Mouse (Mus musculus) kidney, postnatal 10 days (tissue): ENCODE data around the gene Tmem235.

Experiments used
- DNase-seq: peaks from one replicate; pipeline ENCODE4 v3.0.0; 2021; ENCODE audit warnings: mixed read lengths

Gene Tmem235

DNA sequence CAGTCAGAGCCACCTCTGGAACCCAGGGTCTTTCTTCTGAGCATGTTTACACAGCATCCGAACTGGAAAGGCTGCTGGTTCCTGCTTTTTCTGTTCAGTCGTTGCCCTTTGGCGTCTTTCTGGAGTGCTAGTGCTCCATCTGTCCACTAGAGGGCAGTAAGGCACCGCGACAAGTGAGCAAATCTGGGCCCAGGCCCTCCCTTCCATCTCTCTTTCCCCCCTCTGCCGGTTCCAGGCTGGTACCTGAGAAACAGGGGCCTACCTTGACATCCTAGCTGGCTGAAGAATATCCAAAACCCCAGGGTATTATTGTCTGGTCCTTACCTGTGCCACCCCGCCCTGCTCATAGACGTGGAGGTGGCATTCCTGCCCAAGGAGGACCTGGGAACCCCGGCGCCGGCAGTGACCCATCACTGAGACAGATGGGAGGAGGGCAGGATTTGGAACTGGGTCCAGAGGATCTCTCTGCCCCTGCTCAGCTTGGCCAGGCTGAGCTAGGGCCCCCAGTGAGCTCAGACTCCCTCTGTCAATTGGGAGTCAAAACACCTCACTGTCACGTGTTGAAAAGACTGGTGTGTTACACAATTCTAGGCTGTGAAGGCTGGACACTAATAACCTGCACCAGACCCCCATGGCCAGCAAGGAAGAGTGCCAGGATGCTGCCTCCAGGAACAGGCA lies 10.3 kb downstream of the Tmem235 start:
- DNase-seq: peak; percentile 83

DNA sequence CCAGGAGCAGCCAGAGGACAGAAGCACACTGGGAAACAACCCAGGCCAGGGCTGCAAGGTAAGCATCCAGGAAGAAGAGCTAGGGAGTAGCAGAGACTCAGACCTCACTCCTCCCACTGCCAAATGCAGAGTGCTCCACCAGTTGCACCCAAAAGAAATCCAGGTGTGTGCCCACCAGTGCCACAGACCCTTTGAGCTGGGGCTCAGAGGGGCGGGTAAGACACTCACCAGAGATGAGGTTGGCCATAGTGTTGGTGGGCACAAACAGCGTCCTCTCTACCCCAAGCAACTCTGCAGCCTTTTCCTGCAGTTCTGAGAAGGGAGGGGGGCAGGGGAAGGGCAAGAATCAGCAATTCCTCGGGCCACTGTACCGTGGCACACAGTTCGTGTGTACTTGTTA lies 10.8 kb downstream of the Tmem235 start:
- DNase-seq: no peak

DNA sequence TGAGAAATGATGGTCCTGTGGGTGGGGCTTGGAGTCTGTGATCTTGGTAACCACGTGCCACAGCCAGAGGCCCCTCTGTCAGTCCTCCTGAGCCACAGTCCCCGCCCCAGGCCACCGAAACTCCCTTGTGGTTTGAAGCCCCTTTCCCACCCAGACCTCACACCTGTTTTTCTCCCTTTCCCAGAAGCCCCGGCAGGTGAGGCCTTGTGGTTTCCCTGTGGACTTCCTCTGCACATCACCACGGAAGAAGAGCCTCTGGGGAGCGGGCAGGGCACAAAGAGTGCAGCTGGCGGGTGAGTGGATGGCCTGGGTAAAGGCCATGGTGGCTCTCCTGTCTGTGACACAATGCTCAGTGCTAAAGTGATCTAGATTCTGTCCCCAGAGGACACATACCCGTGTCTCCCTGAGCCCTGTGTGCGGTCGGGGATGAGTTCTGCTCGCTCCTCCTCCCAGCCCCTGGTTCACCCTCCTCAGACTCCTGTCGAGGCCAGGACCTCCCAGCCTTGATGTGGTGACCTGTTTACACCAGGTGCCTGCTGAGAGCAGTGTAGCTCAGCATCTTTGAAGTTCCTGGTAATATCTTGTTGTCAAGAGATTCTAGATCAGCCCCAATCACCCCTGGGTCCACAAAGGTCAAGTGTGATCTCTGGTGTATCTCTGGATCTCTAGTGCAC lies 11.5 kb downstream of the Tmem235 start:
- no peak for DNase-seq

DNA sequence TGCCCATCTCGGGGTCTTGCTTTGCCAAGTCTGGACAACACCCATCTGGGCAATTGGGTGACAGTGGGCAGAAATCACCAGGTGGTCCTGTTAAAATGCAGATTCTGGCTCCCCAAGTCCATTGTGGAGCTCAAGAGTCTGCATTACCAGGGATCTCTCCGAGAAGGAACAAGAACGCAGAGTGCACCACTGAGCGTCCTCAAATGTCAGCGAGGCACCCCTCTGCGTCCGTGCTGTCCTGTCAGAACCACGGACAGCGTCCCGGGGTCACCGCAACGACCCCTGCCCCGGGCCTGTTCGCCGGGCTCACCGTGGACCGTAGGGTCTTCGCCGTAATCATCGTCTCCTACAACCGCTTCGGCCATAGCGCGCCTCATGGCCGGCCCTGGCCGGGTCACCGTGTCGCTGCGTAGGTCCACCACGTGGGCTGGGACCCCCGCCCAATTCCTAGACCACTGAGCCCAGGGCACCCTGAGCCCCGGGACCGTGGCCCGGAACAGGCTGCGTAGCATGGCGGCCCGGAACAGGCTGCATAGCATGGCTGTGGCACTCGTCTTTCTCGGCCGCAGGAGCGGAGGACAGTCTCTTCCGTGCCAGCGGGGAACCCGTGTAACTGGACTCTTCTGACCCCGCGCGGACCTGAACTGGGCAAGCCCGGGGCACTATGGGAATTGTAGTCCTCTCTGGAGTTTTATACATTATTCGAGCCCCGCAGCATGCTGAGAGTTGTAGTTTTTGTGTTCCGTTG lies 12.5 kb downstream of the Tmem235 start, which contains the start of gene Tha1:
Gene Tha1 (minus strand): TSS at position 621 of the 748 bp plus-strand sequence.
- peak; percentile 90 for DNase-seq

DNA sequence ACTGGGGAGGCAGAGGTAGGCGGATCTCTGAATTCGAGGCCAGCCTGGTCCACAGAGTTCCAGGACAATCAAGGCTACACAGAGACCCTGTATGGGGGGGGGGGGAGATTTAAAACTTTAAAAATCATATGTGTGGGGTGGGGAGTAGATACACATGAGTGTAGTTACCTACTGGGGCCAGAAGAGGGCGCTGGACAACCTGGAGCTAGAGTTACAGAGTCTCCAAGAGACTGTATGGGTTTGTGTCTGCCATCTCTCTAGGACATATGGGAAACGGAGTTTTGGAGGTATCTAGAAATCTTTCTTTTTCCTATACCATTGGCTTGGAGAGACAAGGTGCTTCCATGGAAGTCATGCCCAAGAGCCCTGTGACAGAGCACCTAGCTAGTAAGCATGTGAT lies 13.9 kb downstream of the Tmem235 start:
- DNase-seq: no peak

DNA sequence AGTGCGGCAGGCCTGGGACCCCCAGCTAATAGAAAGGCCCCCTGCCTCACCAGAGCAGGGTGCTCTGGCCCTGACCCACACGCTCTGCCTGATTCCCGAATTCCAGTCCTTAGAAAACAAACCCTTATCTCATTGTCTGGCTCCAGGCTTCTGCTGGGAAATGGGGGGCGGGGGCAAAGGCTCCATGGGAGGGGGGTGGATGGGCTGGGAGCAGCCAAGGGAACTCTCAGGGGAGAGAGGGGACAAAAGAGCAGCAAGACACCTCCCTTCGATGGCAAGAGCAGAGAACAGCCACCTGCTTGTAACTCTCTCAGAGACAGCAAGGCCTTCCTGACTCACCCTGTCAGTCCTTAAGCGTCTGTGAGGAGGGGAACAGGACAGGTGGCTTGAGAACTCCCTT lies 15.1 kb downstream of the Tmem235 start:
- no peak for DNase-seq

DNA sequence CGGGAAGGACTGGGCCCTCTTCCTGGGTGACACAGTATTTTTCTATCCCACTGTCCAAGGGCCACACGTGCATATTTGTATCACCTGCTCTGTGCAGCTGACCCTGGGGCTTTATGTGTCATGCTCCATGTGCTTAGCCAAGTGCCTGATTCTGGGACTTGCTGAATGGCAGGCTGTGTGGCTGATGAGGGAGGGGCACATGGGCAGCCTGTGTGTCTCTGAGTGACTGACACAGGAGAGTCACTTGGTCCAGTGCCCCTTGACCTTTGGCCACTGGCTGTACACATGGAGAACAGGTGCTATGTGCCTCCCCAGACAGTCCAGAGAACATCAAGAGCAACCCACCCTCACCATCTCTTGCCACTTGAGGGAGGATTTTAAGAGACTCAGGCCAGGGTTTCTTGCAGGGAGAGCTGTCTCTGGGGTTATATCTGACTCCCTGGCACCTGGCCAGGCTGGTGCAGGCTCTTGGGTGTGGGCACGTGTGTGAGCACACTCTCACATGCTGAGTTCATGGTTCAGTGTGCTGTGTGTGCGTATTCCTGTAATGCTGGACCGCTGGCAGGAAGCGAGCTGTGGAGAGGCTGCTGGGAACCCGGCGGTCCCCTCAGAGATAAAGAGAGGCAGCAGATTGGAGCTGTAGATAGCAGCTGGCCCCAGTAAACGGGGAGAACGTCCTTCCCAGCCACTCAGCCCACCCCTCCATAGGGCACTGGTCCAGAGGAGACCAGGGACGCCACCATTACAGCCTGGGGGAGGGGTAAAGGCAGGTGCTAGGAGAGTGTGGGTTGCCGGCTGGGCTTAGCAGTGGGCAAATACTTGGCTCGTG lies 17.6 kb downstream of the Tmem235 start:
- peak; percentile 76 for DNase-seq

DNA sequence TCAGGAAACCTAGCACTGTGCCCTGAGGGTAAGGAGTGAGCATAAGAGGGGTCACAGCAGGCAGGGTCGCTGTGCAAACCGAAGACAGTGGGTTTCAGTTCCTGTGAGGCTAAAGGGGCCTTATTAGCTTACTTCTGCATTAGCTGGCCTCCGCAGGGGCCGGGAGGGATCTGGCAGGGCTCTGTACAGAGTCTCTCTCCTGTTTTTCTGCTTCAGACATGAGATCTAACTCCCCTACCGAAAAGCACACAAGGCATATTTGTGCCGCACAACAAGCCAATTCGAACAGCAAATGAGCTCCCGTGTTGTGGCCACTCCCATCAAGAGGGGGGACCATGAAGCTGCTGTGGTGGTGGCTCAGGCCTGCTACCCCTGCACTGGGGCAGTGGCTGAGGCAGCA lies 18.3 kb downstream of the Tmem235 start:
- no peak for DNase-seq

DNA sequence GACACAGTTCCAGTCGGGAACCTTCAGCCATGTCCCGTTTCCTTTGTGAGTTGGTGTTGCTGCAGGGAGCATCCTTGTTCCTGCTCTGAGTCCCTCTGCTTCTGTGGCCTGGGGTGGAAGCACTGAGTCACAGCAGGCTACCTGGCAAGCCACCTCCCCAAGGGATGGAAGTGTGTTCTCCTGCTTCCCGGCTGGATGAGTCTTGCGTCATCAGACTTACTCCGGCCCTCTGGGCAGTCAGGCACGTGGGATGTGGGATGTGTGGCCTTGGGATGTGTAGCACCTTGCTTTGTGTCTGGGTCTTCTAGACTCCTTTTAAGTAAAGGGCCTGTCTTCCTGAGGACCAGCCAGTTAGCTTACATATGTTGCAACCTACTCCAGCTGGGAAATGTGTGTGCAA lies 19.1 kb downstream of the Tmem235 start:
- no peak for DNase-seq

DNA sequence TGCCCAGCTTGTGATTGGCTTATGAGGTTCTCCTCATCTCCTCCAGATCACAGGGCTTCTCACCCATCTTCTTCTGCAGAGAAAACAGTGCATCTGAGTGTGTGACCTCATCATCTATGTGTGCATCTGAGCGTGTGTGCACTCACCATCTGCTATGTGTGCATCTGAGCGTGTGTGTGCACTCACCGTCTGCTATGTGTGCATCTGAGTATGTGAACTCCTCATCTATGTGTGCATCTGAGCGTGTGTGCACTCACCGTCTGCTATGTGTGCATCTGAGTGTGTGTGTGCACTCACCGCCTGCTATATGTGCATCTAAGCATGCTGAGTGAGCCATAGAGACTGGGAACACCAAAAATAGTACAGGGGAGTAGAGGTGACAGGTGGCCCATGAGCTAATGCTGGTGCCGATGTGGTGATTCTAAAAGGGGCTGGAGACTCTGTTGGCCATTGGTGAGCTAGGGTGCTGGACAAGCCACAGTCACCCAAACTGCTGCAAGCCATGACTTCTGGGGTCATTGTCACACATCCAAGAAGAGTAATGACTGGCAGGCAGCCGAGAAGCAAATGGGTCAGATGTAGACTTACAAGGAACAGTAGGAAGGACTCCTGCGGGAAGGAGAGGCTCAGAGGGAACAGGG lies 19.9 kb downstream of the Tmem235 start:
- no peak for DNase-seq

DNA sequence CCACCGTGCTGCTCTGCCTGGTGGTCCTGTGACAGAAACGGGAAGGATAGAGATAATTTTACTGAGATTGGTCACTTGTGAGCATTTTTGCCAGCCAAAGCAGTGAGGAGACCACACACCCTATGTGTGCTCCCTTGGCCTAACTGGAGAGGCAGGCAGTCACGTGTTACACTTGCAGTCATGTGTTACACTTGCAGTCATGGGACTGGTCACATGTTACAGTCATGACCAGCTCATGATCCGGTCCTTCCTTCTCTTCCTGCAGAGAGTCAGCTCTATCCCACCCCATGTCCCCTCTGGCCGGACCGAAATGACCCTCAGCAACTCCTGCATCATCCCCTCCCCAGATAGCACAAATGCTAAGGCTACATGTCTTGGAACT lies 20.4 kb downstream of the Tmem235 start:
- DNase-seq: no peak

DNA sequence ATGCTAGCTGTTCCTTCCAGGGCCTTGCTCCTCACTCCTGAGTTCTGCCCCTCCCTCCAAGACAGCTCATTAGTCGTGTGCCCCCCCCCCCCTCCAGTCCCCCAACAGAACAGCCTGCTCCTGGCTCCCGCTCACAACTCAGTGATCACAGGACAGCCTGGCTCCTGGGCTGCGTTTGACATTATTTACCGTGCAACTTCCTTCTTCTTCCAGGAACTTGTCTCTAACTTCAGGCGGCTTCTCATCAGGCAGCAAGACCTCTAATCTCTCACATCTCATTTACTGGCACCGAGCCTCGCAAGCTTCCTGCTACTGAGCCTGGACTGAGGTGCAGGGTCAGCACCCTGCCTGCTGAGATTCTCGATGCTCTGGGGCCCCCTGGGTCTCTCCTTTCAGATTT lies 21.2 kb downstream of the Tmem235 start:
- peak; percentile 79 for DNase-seq

DNA sequence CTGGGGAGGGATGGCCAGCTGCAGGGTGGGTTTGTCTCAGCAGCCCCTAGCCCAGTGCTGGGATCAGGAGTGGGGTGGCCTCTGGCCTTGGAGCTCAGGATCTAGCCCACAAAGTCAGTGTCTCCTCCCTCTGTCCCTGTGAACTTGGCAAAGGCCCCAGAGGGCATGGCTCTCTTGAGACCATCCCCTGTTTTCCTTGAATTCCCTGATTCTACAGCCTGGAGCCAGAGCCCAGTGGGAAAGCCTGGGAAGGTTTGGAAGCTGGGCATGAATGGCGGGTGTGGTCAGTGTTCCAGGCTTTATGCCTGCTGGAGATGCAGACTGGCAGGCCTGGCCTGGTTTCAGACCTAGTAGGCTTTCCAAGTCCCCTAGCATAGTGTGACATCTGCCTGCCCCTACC lies 21.7 kb downstream of the Tmem235 start:
- DNase-seq: peak; percentile 46

DNA sequence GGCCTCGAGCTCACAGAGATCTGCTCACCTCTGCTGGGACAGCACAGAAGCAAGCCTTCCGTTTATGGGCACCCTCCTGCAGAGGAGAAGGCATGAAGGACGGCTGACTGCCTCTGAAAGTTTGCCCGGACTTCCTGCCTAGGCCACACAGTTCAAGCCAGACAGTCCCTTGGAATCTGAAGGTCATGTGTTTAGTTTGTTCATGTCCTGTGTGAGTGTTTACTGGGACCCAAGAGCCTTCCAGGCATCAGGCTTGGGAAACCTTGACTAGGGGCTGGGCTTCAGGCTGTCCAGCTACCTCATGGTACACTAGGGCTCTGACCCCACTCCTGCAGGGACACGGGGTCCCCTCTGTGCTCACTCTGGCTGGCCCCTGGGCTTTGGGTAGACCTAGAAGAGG lies 25.4 kb downstream of the Tmem235 start:
- DNase-seq: no peak

DNA sequence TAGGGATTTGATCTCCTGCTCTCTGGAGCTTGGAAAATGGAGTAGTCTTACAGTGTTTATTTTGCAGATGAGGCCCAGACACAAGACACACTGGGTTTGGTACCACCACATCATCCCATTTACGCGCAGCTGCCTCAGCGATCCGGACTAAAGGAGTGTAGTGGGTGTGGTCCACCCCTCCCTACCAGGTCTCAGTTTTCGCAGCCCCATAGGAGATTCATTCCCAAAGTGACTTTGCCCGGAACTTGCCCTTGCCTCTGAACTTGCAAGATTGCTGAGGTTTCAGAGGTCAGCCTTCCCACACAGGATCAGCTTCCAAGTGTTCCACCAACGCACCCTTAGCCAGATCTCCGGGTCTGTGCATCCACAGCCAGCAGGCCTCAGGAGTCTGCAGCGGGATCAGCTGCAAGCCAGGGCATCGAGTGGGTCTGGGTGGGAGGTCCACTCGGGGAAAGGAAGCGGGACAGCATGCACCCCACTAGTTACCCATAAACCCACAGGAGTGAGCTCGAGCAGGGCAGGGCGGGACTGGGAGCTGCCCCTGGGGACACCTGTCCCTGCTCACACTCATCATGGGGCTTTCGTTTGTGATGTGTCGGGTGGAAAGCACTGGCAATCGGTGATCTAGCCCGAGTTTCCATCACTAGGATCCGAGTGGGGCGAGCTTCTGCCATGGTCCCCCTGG lies 27.8 kb downstream of the Tmem235 start:
- DNase-seq: no peak

DNA sequence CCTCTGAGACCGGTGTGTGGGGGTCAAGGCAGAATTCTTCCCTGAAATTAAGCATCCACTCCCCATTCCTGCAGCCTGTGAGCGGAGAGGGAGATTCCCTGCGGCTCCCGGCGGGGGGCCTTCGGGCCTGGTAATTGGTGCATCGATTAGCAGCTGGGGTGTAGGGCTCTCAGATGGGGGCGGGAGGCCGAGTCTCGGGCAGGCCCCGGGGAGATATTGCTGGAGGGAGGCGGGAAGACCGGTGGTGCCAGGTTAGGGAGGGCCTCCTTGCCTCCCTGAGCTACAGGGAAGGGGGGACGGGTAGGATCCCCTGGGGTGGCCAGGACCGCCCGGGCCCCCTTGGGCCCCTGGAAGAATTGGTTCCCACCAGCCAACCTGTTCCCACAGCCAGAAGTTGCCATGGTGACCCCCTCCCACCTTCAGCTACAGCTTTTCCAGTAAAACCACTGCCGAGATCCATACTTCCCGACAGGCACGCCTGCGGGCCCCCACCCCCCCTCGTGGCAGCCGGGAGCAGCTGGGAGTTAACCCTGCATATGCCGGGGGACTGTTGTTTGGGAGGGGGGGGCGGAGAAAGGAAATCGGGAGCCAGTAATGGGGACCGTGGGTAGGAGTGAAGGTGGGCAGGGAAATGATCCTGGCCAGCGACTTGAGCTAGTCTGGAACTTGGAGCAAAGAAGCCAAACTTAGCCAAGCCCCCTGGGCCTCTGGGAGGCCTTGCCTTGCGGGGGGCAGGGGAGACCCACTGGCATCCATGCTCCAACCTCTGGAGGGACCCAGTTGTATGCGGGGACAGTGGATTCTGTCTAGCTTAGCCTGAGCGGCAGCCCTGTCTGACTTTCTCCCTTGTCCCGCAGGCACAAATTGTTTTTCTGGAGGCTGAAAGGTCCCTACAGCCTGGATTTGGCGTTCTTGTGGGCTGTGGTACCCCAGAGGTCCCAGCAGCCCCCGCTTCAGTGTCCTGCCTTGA lies 28.6 kb downstream of the Tmem235 start:
- peak; percentile 70 for DNase-seq

DNA sequence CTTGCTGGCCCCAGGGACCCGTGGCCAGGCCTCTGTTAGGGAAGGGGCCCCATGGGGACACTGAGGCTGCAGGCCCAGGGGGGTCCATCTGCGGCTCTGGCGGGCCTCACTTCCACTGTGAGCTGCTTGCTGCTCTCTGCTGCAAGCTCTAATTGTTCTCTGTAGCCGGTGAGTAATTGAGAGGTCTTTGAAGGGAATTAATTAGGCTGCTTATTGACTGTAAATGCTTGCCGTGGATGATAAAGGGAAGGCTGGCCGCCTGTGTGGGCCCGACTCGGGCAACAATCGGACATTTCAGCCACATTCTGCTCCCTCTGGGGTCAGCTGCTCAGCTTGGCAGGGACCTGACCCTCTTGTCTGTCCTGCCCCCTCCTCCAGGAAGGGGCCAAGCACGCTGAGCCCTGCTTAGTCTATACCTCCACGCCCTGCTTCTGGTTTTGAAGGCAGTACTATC lies 29.4 kb downstream of the Tmem235 start:
- DNase-seq: no peak

DNA sequence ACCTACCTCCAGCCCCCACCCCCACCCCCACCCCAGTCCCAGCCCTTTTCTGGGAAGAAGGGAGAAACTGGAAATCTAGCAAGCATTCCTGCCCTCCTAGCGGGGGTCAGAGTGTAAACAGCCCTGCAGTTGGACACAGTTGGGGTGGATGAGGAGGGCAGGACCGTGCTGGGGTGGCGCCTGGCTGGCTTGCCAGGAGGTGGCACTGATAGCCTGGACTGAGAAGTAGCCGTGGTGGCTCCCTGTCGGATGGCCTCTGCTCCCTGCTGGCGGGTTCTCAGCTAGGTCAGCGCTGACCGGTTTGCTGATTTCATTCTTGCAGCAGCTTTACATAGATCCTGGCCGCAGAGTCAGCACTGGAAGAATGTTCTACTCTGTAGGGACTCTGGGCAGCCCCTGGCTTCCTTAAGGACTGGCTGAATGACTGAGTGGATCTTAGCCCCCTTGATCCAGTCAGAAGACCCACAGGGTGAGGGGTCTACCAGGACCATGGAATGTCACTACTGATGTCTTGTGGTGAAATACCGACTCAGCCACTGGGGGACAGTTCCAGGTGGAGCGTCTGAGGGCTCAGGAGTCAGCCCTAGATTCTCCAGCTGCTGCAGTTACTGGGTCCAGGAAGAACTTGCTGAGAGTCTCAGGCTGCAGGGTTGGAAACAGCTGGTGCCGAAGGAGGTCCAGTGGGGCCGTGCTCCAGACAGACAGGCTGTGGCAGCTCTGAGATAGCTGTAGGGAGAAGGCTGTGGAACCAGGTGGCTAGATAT lies 30.1 kb downstream of the Tmem235 start:
- DNase-seq: peak; percentile 71

DNA sequence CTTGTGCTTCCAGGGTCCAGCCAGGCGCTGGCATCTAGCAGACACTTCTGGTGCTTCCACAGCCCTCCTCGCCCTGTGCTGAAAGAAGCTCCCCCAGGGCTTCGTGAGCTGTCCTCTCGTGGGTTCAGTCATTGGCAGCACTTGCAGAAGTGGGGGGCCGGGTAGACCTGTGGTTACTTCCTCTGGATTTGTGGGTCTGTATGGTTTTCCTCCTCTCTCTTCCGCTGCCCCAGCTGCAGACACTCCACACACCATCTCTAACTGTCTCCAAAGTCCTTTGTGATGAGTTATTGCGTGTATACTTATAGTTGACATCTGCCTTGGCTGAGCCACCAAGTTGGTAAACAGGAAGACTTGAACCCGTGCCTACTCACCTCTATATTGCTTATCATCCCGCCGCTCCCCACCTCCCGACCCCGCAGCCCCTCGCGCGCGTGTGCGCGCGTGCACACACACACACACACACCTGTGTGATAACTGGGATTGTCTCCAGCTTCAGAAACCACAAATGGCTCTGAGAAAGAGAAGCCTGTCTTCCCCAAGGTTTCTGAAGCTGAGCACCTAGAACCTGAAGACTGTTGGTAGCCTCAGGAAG lies 31.1 kb downstream of the Tmem235 start:
- no peak for DNase-seq
